Mouse (Mus musculus): ENCODE data around the gene Ces2e. TPM values are rescaled to one million over a fixed set of nuclear protein-coding genes. Genes with fewer than 3 reads are reported as not detected.
"Not testable (repeated sequence)": the region's sequence is repeated elsewhere in the genome, so short reads cannot be mapped to it uniquely, and the experiment has no call there.

The Ces2e gene
- 0.08 TPM for polyA plus RNA-seq (2012; fragmentation: generic; extraction: Trizol)
- long read RNA-seq, experiment 1, result 0 reads
- long read RNA-seq, experiment 2, result 0 reads

DNA sequence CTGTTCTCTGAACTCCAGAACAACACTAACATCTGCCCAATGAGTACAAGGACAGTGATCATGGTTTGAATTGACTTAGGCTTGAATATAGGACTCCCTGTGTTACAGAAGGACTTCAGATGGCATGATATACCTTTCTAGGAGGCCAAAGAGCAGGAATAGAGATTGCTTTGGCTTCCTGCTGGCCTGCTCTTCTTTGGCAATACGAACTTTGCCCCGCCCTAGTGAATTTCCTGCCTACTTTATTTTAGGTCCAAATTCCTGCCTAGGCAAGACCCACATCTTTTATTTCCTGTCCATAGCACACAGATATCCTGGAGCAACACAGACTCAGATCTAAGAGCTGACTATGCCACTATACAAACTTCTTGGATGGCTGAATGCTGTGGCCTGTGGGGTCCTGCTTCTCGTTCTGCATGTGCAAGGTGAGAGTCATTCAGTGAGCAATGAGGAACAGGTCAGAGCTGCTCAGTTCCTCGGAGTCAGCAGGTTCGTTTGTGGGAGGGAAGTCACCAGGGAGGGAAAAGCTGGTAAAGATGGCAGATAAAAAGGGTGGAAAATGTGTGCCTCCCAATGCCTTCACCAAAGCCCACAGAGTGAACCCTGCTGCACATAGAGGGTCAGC is at the start of gene Ces2e:
Gene Ces2e (plus strand): TSS at position 289 of the 625 bp plus-strand sequence.
- Histone ChIP-seq H3K4me3 (ENCODE audit: insufficient read depth, poor library complexity, severe bottlenecking) (no peak within 1 kb of the TSS), H3K27me3 (ENCODE audit: control insufficient read depth, insufficient read depth, insufficient read length) (no peaks in the 10 kb centered on the region), H3K79me2 (ENCODE audit: control insufficient read depth, insufficient read depth) (no peaks in the 10 kb centered on the region), H3K79me3 (ENCODE audit: low read depth) (no peaks in the 10 kb centered on the region), H3K36me3 (ENCODE audit: control insufficient read depth, insufficient read depth) (no peaks in the 10 kb centered on the region), H3ac (ENCODE audit: control insufficient read depth, insufficient read length, low read depth) (no peak within 1 kb of the TSS)
- TF ChIP-seq CTCF (IDR thresholded peaks at IDR 0.05; ENCODE audit: control insufficient read depth, insufficient read depth, insufficient read length), result no peak
- TF ChIP-seq MYOG (IDR thresholded peaks at IDR 0.05; ENCODE audit: control insufficient read depth, extremely low read depth, insufficient read length), result no peak
- TF ChIP-seq MYOD1 (IDR thresholded peaks at IDR 0.05; ENCODE audit: control insufficient read depth, insufficient read length, low read depth), result no peak
- TF ChIP-seq FOSL1 (IDR thresholded peaks at IDR 0.05; ENCODE audit: insufficient read depth, low read length, poor library complexity, severe bottlenecking), result no peak
- TF ChIP-seq MAX (IDR thresholded peaks at IDR 0.05), result no peak
- TF ChIP-seq USF1 (IDR thresholded peaks at IDR 0.05; ENCODE audit: low read depth), result no peak
- TF ChIP-seq CEBPB (IDR thresholded peaks at IDR 0.05; ENCODE audit: low read depth), result no peak

- not testable (repeated sequence) for H3ac ChIP-seq (ENCODE audit: control insufficient read depth, insufficient read length, low read depth); H3K4me3 ChIP-seq (ENCODE audit: insufficient read depth, poor library complexity, severe bottlenecking); H3K79me2 ChIP-seq (ENCODE audit: control insufficient read depth, insufficient read depth); H3K27me3 ChIP-seq (ENCODE audit: control insufficient read depth, insufficient read depth, insufficient read length); H3K79me3 ChIP-seq (ENCODE audit: low read depth); H3K36me3 ChIP-seq (ENCODE audit: control insufficient read depth, insufficient read depth)
Observed at GRCm38 (mm10) chr8:104886223-104886926, 39.7 kb upstream of the Ces2e start.

- no peak overlapping the region for H3K4me3 ChIP-seq (ENCODE audit: insufficient read depth, poor library complexity, severe bottlenecking)
- H3ac ChIP-seq (ENCODE audit: control insufficient read depth, insufficient read length, low read depth), result no peak overlapping the region
- no peaks in the 10 kb centered on the region for H3K79me2 ChIP-seq (ENCODE audit: control insufficient read depth, insufficient read depth)
- TF ChIP-seq CEBPB (IDR thresholded peaks at IDR 0.05; ENCODE audit: low read depth) (no peak), MYOG (IDR thresholded peaks at IDR 0.05; ENCODE audit: control insufficient read depth, extremely low read depth, insufficient read length) (no peak), MAX (IDR thresholded peaks at IDR 0.05) (no peak), CTCF (IDR thresholded peaks at IDR 0.05; ENCODE audit: control insufficient read depth, insufficient read depth, insufficient read length) (no peak), FOSL1 (IDR thresholded peaks at IDR 0.05; ENCODE audit: insufficient read depth, low read length, poor library complexity, severe bottlenecking) (no peak), MYOD1 (IDR thresholded peaks at IDR 0.05; ENCODE audit: control insufficient read depth, insufficient read length, low read depth) (no peak), USF1 (IDR thresholded peaks at IDR 0.05; ENCODE audit: low read depth) (no peak)
- no peaks in the 10 kb centered on the region for H3K79me3 ChIP-seq (ENCODE audit: low read depth)
- no peaks in the 10 kb centered on the region for H3K27me3 ChIP-seq (ENCODE audit: control insufficient read depth, insufficient read depth, insufficient read length)
- H3K36me3 ChIP-seq (ENCODE audit: control insufficient read depth, insufficient read depth), result no peaks in the 10 kb centered on the region
Observed at GRCm38 (mm10) chr8:104901746-104902145, 24.3 kb upstream of the Ces2e start.

DNA sequence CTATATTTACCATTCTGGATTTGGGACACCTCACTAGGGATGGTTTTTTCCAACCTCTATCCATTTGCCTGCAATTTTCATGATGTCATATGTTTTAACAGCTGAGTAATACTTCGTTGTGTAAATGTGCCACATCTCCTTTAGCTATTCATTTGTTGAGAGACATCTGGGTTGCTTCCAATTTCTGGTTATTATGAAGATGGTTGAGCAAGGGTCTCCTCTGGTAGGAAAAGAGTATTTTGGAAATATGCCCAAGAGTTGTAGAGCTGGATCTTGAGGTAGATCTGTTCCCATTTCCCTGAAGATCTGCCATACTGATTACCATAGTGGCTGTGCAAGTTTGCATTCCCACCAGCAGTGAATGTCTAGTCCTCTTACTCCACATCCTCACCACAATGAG is 18.9 kb upstream of the Ces2e start:
- TF ChIP-seq CEBPB (IDR thresholded peaks at IDR 0.05; ENCODE audit: low read depth), result no peak
- TF ChIP-seq USF1 (IDR thresholded peaks at IDR 0.05; ENCODE audit: low read depth), result no peak
- no peak for TF ChIP-seq CTCF (IDR thresholded peaks at IDR 0.05; ENCODE audit: control insufficient read depth, insufficient read depth, insufficient read length)
- TF ChIP-seq MYOG (IDR thresholded peaks at IDR 0.05; ENCODE audit: control insufficient read depth, extremely low read depth, insufficient read length), result no peak
- no peak for TF ChIP-seq MYOD1 (IDR thresholded peaks at IDR 0.05; ENCODE audit: control insufficient read depth, insufficient read length, low read depth)
- TF ChIP-seq FOSL1 (IDR thresholded peaks at IDR 0.05; ENCODE audit: insufficient read depth, low read length, poor library complexity, severe bottlenecking), result no peak
- no peak for TF ChIP-seq MAX (IDR thresholded peaks at IDR 0.05)
- H3ac ChIP-seq (ENCODE audit: control insufficient read depth, insufficient read length, low read depth), result no peak overlapping the region
- no peaks in the 10 kb centered on the region for H3K79me2 ChIP-seq (ENCODE audit: control insufficient read depth, insufficient read depth)

GRCm38 (mm10) chr8:104909021-104909420 is 17.0 kb upstream of the Ces2e start:
- not testable (repeated sequence) for H3K36me3 ChIP-seq (ENCODE audit: control insufficient read depth, insufficient read depth); H3K4me3 ChIP-seq (ENCODE audit: insufficient read depth, poor library complexity, severe bottlenecking); H3K79me2 ChIP-seq (ENCODE audit: control insufficient read depth, insufficient read depth); H3K79me3 ChIP-seq (ENCODE audit: low read depth); H3K27me3 ChIP-seq (ENCODE audit: control insufficient read depth, insufficient read depth, insufficient read length); H3ac ChIP-seq (ENCODE audit: control insufficient read depth, insufficient read length, low read depth)

More for the DNA sequence above, 18.9 kb upstream of the Ces2e start:
- H3K4me3 ChIP-seq (ENCODE audit: insufficient read depth, poor library complexity, severe bottlenecking), result no peak overlapping the region
- no peaks in the 10 kb centered on the region for H3K27me3 ChIP-seq (ENCODE audit: control insufficient read depth, insufficient read depth, insufficient read length)
- no peaks in the 10 kb centered on the region for H3K36me3 ChIP-seq (ENCODE audit: control insufficient read depth, insufficient read depth)
- H3K79me3 ChIP-seq (ENCODE audit: low read depth), result no peaks in the 10 kb centered on the region

GRCm38 (mm10) chr8:104909651-104910050 is 16.4 kb upstream of the Ces2e start:
- H3K36me3 ChIP-seq (ENCODE audit: control insufficient read depth, insufficient read depth); H3ac ChIP-seq (ENCODE audit: control insufficient read depth, insufficient read length, low read depth); H3K27me3 ChIP-seq (ENCODE audit: control insufficient read depth, insufficient read depth, insufficient read length); H3K79me2 ChIP-seq (ENCODE audit: control insufficient read depth, insufficient read depth); H3K4me3 ChIP-seq (ENCODE audit: insufficient read depth, poor library complexity, severe bottlenecking); H3K79me3 ChIP-seq (ENCODE audit: low read depth): not testable (repeated sequence)
